Mouse (Mus musculus) lung, adult 2 months (tissue): ENCODE data around the gene Abraxas1.

Experiments
- CTCF ChIP-seq: fragments of 200-500 bp; IDR thresholded peaks from 2 replicates; pipeline ENCODE4 v1.5.1; 2011; ENCODE audit warnings: mild to moderate bottlenecking, low read length, control low read depth; ENCODE audit not compliant: insufficient read depth
- POLR2A ChIP-seq: fragments of 200-500 bp; IDR thresholded peaks from 2 replicates; pipeline ENCODE4 v1.6.1; 2011; ENCODE audit warnings: low read depth, mild to moderate bottlenecking, control low read depth, low read length, borderline replicate concordance; ENCODE audit errors: extremely low read depth

DNA sequence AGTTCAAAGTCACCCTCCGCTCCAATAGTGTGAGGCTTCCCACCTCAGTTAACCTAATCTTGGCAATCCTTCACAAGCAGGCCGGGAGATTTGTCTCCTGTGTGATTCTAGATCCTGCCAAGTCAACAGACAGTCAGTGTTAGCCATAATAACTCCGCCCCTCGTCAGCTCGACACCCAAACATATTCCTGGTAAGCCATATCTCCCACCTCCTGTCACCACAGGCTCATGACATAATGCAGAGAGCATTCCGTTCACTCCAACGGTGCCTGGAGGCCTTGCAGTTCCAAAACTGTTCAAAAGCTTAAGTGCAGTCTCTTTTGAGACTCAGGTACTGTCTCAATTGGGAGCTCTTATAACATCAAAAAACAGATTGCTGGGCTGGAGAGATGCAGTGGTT lies 17.1 kb upstream of the Abraxas1 start:
- TF ChIP-seq POLR2A (no peak), CTCF (no peak)
